Mouse (Mus musculus): Measurements from ENCODE around the gene Mc1r. TPM values are rescaled to one million over a fixed set of nuclear protein-coding genes. Genes with fewer than 3 reads are reported as not detected.

Mc1r gene
- polyA plus RNA-seq, 1 experiment, result 0.01 TPM

- no peak for TF ChIP-seq CTCF (IDR thresholded peaks at IDR 0.05; ENCODE audit: control insufficient read depth, insufficient read depth, insufficient read length)
- TF ChIP-seq MYOD1 (IDR thresholded peaks at IDR 0.05; ENCODE audit: control insufficient read depth, insufficient read length, low read depth), result no peak
- TF ChIP-seq MAX (IDR thresholded peaks at IDR 0.05), result no peak
- no peak for TF ChIP-seq MYOG (IDR thresholded peaks at IDR 0.05; ENCODE audit: control insufficient read depth, extremely low read depth, insufficient read length)
- TF ChIP-seq CEBPB (IDR thresholded peaks at IDR 0.05; ENCODE audit: low read depth), result no peak
- TF ChIP-seq USF1 (IDR thresholded peaks at IDR 0.05; ENCODE audit: low read depth), result no peak
- TF ChIP-seq FOSL1 (IDR thresholded peaks at IDR 0.05; ENCODE audit: insufficient read depth, low read length, poor library complexity, severe bottlenecking), result no peak
- H3K27me3 ChIP-seq (ENCODE audit: control insufficient read depth, insufficient read depth, insufficient read length), result no peaks in the 10 kb centered on the region
- no peaks in the 10 kb centered on the region for H3K79me3 ChIP-seq (ENCODE audit: low read depth)
- peaks cover 7% of the 10 kb centered on the region for H3K36me3 ChIP-seq (ENCODE audit: control insufficient read depth, insufficient read depth)
- peaks cover 8% of the 10 kb centered on the region for H3K79me2 ChIP-seq (ENCODE audit: control insufficient read depth, insufficient read depth)
- H3ac ChIP-seq (ENCODE audit: control insufficient read depth, insufficient read length, low read depth), result no peak overlapping the region
- H3K4me3 ChIP-seq (ENCODE audit: insufficient read depth, poor library complexity, severe bottlenecking), result no peak overlapping the region
Measured at GRCm38 (mm10) chr8:123407612-123408011, 705 bp downstream of the Mc1r start.

- Histone ChIP-seq H3K79me3 (ENCODE audit: low read depth) (peaks cover 2% of the 10 kb centered on the region), H3K79me2 (ENCODE audit: control insufficient read depth, insufficient read depth) (peaks cover 14% of the 10 kb centered on the region), H3K27me3 (ENCODE audit: control insufficient read depth, insufficient read depth, insufficient read length) (no peaks in the 10 kb centered on the region), H3K36me3 (ENCODE audit: control insufficient read depth, insufficient read depth) (peaks cover 1% of the 10 kb centered on the region), H3K4me3 (ENCODE audit: insufficient read depth, poor library complexity, severe bottlenecking) (no peak overlapping the region), H3ac (ENCODE audit: control insufficient read depth, insufficient read length, low read depth) (peak overlapping the region; percentile 3)
- TF ChIP-seq MYOG (IDR thresholded peaks at IDR 0.05; ENCODE audit: control insufficient read depth, extremely low read depth, insufficient read length) (no peak), MAX (IDR thresholded peaks at IDR 0.05) (no peak), FOSL1 (IDR thresholded peaks at IDR 0.05; ENCODE audit: insufficient read depth, low read length, poor library complexity, severe bottlenecking) (no peak), USF1 (IDR thresholded peaks at IDR 0.05; ENCODE audit: low read depth) (no peak), CEBPB (IDR thresholded peaks at IDR 0.05; ENCODE audit: low read depth) (no peak), CTCF (IDR thresholded peaks at IDR 0.05; ENCODE audit: control insufficient read depth, insufficient read depth, insufficient read length) (no peak), MYOD1 (IDR thresholded peaks at IDR 0.05; ENCODE audit: control insufficient read depth, insufficient read length, low read depth) (peak; percentile 69)
Measured at GRCm38 (mm10) chr8:123408586-123409544, 2.0 kb downstream of the Mc1r start.

GRCm38 (mm10) chr8:123410049-123410587 is 3.2 kb downstream of the Mc1r start:
- TF ChIP-seq MYOG (IDR thresholded peaks at IDR 0.05; ENCODE audit: control insufficient read depth, extremely low read depth, insufficient read length) (no peak), FOSL1 (IDR thresholded peaks at IDR 0.05; ENCODE audit: insufficient read depth, low read length, poor library complexity, severe bottlenecking) (peak; percentile 51), CEBPB (IDR thresholded peaks at IDR 0.05; ENCODE audit: low read depth) (no peak), MAX (IDR thresholded peaks at IDR 0.05) (no peak), MYOD1 (IDR thresholded peaks at IDR 0.05; ENCODE audit: control insufficient read depth, insufficient read length, low read depth) (peak; percentile 53), CTCF (IDR thresholded peaks at IDR 0.05; ENCODE audit: control insufficient read depth, insufficient read depth, insufficient read length) (no peak), USF1 (IDR thresholded peaks at IDR 0.05; ENCODE audit: low read depth) (no peak)
- H3K27me3 ChIP-seq (ENCODE audit: control insufficient read depth, insufficient read depth, insufficient read length), result no peaks in the 10 kb centered on the region

GRCm38 (mm10) chr8:123410788-123411187 is 3.9 kb downstream of the Mc1r start:
- Histone ChIP-seq H3K79me2 (ENCODE audit: control insufficient read depth, insufficient read depth) (peaks cover 29% of the 10 kb centered on the region), H3ac (ENCODE audit: control insufficient read depth, insufficient read length, low read depth) (no peak overlapping the region), H3K36me3 (ENCODE audit: control insufficient read depth, insufficient read depth) (no peaks in the 10 kb centered on the region), H3K27me3 (ENCODE audit: control insufficient read depth, insufficient read depth, insufficient read length) (no peaks in the 10 kb centered on the region), H3K79me3 (ENCODE audit: low read depth) (peaks cover 3% of the 10 kb centered on the region), H3K4me3 (ENCODE audit: insufficient read depth, poor library complexity, severe bottlenecking) (peak overlapping the region; percentile 12)
- TF ChIP-seq CTCF (IDR thresholded peaks at IDR 0.05; ENCODE audit: control insufficient read depth, insufficient read depth, insufficient read length) (no peak), FOSL1 (IDR thresholded peaks at IDR 0.05; ENCODE audit: insufficient read depth, low read length, poor library complexity, severe bottlenecking) (no peak)

More at GRCm38 (mm10) chr8:123410049-123410587, 3.2 kb downstream of the Mc1r start:
- H3K36me3 ChIP-seq (ENCODE audit: control insufficient read depth, insufficient read depth), result no peaks in the 10 kb centered on the region
- no peak overlapping the region for H3K4me3 ChIP-seq (ENCODE audit: insufficient read depth, poor library complexity, severe bottlenecking)
- peaks cover 3% of the 10 kb centered on the region for H3K79me3 ChIP-seq (ENCODE audit: low read depth)
- no peak overlapping the region for H3ac ChIP-seq (ENCODE audit: control insufficient read depth, insufficient read length, low read depth)
- peaks cover 26% of the 10 kb centered on the region for H3K79me2 ChIP-seq (ENCODE audit: control insufficient read depth, insufficient read depth)

GRCm38 (mm10) chr8:123411246-123411645 is 4.3 kb downstream of the Mc1r start, which contains the start of gene Tubb3:
Gene Tubb3, plus strand, starts transcription at chr8:123411424.
- no peak for TF ChIP-seq USF1 (IDR thresholded peaks at IDR 0.05; ENCODE audit: low read depth)
- TF ChIP-seq MYOD1 (IDR thresholded peaks at IDR 0.05; ENCODE audit: control insufficient read depth, insufficient read length, low read depth), result no peak
- no peak for TF ChIP-seq FOSL1 (IDR thresholded peaks at IDR 0.05; ENCODE audit: insufficient read depth, low read length, poor library complexity, severe bottlenecking)
- no peak for TF ChIP-seq CEBPB (IDR thresholded peaks at IDR 0.05; ENCODE audit: low read depth)
- TF ChIP-seq MYOG (IDR thresholded peaks at IDR 0.05; ENCODE audit: control insufficient read depth, extremely low read depth, insufficient read length), result no peak
- no peak for TF ChIP-seq CTCF (IDR thresholded peaks at IDR 0.05; ENCODE audit: control insufficient read depth, insufficient read depth, insufficient read length)
- TF ChIP-seq MAX (IDR thresholded peaks at IDR 0.05), result no peak
- Histone ChIP-seq H3K27me3 (ENCODE audit: control insufficient read depth, insufficient read depth, insufficient read length) (no peaks in the 10 kb centered on the region), H3K79me2 (ENCODE audit: control insufficient read depth, insufficient read depth) (peaks cover 33% of the 10 kb centered on the region)

More at GRCm38 (mm10) chr8:123411246-123411645, 4.3 kb downstream of the Mc1r start, which contains the start of gene Tubb3:
- Histone ChIP-seq H3K79me3 (ENCODE audit: low read depth) (peaks cover 3% of the 10 kb centered on the region), H3K36me3 (ENCODE audit: control insufficient read depth, insufficient read depth) (no peaks in the 10 kb centered on the region), H3ac (ENCODE audit: control insufficient read depth, insufficient read length, low read depth) (peak within 1 kb of the TSS; percentile 69), H3K4me3 (ENCODE audit: insufficient read depth, poor library complexity, severe bottlenecking) (peak within 1 kb of the TSS; percentile 39)

All from C2C12 (cell line).